8 mouse cellular contexts compared by ENCODE assay signal in genomic region chr3:88521803-88522331, GRCm38 (mm10). TPM values are rescaled to one million over a fixed set of nuclear protein-coding genes. Genes with fewer than 3 reads are reported as not detected.
A peak's percentile ranks its signal among the peaks of the same experiment; 100 is the strongest.
DNase-seq lines count a peak whose midpoint lies in the region; ATAC-seq and TF ChIP-seq lines count a peak whose summit lies in the region.

No protein-coding gene starts in this region.

- DNase-seq in gastrocnemius, adult 2 months, result peak; percentile 84
- no peak for DNase-seq in gastrocnemius, adult 8-10 months (ENCODE audit: low spot score in 2 of 2)
- peak; percentile 76 to 81 for DNase-seq in adrenal gland, adult 18-20 months (ENCODE audit: low spot score in 2 of 2)
- DNase-seq in hindbrain, embryonic 11.5 days (ENCODE audit: low spot score), result peak; percentile 83
- peak; percentile 85 for DNase-seq in limb, embryonic 11.5 days (ENCODE audit: low spot score)
- DNase-seq in spleen, postnatal 4 days (ENCODE audit: low spot score in 2 of 2), result peak; percentile 73 to 90

- 0 out of 2 replicates have a peak overlapping the region, but pooled peaks have one; percentile 6 for H3K27ac ChIP-seq in gastrocnemius, adult 2 months
- peak overlapping the region; percentile 65 for H3K27ac ChIP-seq in embryonic facial prominence, embryonic 15.5 days (replicated peaks)
- no peak overlapping the region for H3K27ac ChIP-seq in hindbrain, embryonic 11.5 days (ENCODE audit: low read depth, low read length)
- H3K27ac ChIP-seq in limb, embryonic 11.5 days (replicated peaks; ENCODE audit: low read depth, low read length), result no peak overlapping the region
- no peak overlapping the region for H3K27ac ChIP-seq in midbrain, embryonic 12.5 days (replicated peaks)

- H3K9ac ChIP-seq in embryonic facial prominence, embryonic 15.5 days, result no peak overlapping the region
- no peak overlapping the region for H3K9ac ChIP-seq in hindbrain, embryonic 11.5 days (ENCODE audit: low read depth, low read length)
- no peak overlapping the region for H3K9ac ChIP-seq in limb, embryonic 11.5 days (ENCODE audit: low read length)
- H3K9ac ChIP-seq in midbrain, embryonic 12.5 days (replicated peaks), result no peak overlapping the region

- H3K27me3 ChIP-seq in embryonic facial prominence, embryonic 15.5 days, result no peaks in the 10 kb centered on the region
- H3K27me3 ChIP-seq in hindbrain, embryonic 11.5 days (ENCODE audit: control insufficient read depth, insufficient read depth, low read length), result no peaks in the 10 kb centered on the region
- no peaks in the 10 kb centered on the region for H3K27me3 ChIP-seq in limb, embryonic 11.5 days (ENCODE audit: control insufficient read depth, insufficient read depth, low read length)
- no peaks in the 10 kb centered on the region for H3K27me3 ChIP-seq in midbrain, embryonic 12.5 days

- 30% methylated on average over 9 of the region's 9 CpGs for WGBS in embryonic facial prominence, embryonic 15.5 days
- 32% methylated on average over 9 of the region's 9 CpGs for WGBS in hindbrain, embryonic 11.5 days
- WGBS in limb, embryonic 11.5 days, result 39% methylated on average over 9 of the region's 9 CpGs
- 39% methylated on average over 9 of the region's 9 CpGs for WGBS in midbrain, embryonic 12.5 days

- H3K4me3 ChIP-seq in gastrocnemius, adult 2 months, result no peak overlapping the region
- no peak overlapping the region for H3K4me3 ChIP-seq in embryonic facial prominence, embryonic 15.5 days (replicated peaks)
- no peak overlapping the region for H3K4me3 ChIP-seq in hindbrain, embryonic 11.5 days (ENCODE audit: low read depth, low read length)
- no peak overlapping the region for H3K4me3 ChIP-seq in limb, embryonic 11.5 days (ENCODE audit: low read depth, low read length)
- no peak overlapping the region for H3K4me3 ChIP-seq in midbrain, embryonic 12.5 days

- H3K4me2 ChIP-seq in embryonic facial prominence, embryonic 15.5 days (replicated peaks), result 0 out of 2 replicates have a peak overlapping the region, but pooled peaks have one; percentile 3
- H3K4me2 ChIP-seq in hindbrain, embryonic 11.5 days (replicated peaks; ENCODE audit: low read depth, low read length), result no peak overlapping the region
- no peak overlapping the region for H3K4me2 ChIP-seq in limb, embryonic 11.5 days (ENCODE audit: low read depth, severe bottlenecking)
- no peak overlapping the region for H3K4me2 ChIP-seq in midbrain, embryonic 12.5 days (replicated peaks)

- no peak for TF ChIP-seq CTCF in gastrocnemius, adult 2 months (IDR thresholded peaks at IDR 0.05)

- H3K9me3 ChIP-seq in embryonic facial prominence, embryonic 15.5 days (replicated peaks), result no peaks in the 10 kb centered on the region
- no peaks in the 10 kb centered on the region for H3K9me3 ChIP-seq in hindbrain, embryonic 11.5 days (ENCODE audit: control insufficient read depth, low read length)
- H3K9me3 ChIP-seq in limb, embryonic 11.5 days (ENCODE audit: control insufficient read depth, low read length), result no peaks in the 10 kb centered on the region
- H3K9me3 ChIP-seq in midbrain, embryonic 12.5 days, result no peaks in the 10 kb centered on the region

- intact Hi-C loops in gastrocnemius, adult 2 months (cut with DNase I), result loop anchor here (1.0 kb wide), 2 partner anchors 34 to 39 kb away; no protein-coding TSS in a partner anchor

- H3K36me3 ChIP-seq in embryonic facial prominence, embryonic 15.5 days, result peaks cover 18% of the 10 kb centered on the region
- H3K36me3 ChIP-seq in hindbrain, embryonic 11.5 days (ENCODE audit: control insufficient read depth, insufficient read depth, low read length), result 0 out of 2 replicates have a peak, but pooled peaks cover 6% of the 10 kb centered on the region
- 0 out of 2 replicates have a peak, but pooled peaks cover 3% of the 10 kb centered on the region for H3K36me3 ChIP-seq in limb, embryonic 11.5 days (ENCODE audit: control insufficient read depth, insufficient read depth, low read length)
- peaks cover 28% of the 10 kb centered on the region for H3K36me3 ChIP-seq in midbrain, embryonic 12.5 days

- H3K4me1 ChIP-seq in embryonic facial prominence, embryonic 15.5 days, result peaks cover 26% of the 10 kb centered on the region
- H3K4me1 ChIP-seq in hindbrain, embryonic 11.5 days (replicated peaks; ENCODE audit: control insufficient read depth, insufficient read depth, low read length), result no peaks in the 10 kb centered on the region; the same call in none of the 2 replicates
- peaks cover 3% of the 10 kb centered on the region; the same call in 1 of the 2 replicates for H3K4me1 ChIP-seq in limb, embryonic 11.5 days (ENCODE audit: control insufficient read depth, insufficient read depth, low read length)
- peaks cover 15% of the 10 kb centered on the region for H3K4me1 ChIP-seq in midbrain, embryonic 12.5 days

- ATAC-seq in embryonic facial prominence, embryonic 15.5 days (ENCODE audit: insufficient number of reproducible peaks, low FRiP score, low TSS enrichment, low read depth), result peak; percentile 73
- ATAC-seq in hindbrain, embryonic 11.5 days (ENCODE audit: low FRiP score), result peak; percentile 44; the same call in 1 of the 2 replicates
- peak; percentile 26; the same call in 1 of the 2 replicates for ATAC-seq in limb, embryonic 11.5 days (ENCODE audit: insufficient number of reproducible peaks, low FRiP score, low TSS enrichment, low read depth)
- ATAC-seq in midbrain, embryonic 12.5 days (ENCODE audit: low FRiP score, low read depth), result peak; percentile 7; the same call in 1 of the 2 replicates

RNA-seq across cellular contexts. Expression of gene Mex3a, which starts 10.3 kb away (rescaled TPM):
- total RNA-seq in gastrocnemius, adult 2 months (2021), result under 1 TPM; 0.15 to 0.20 TPM
- total RNA-seq in gastrocnemius, adult 8-10 months (2022), result under 1 TPM; 0.07 to 0.31 (median 0.15) TPM
- total RNA-seq in adrenal gland, adult 18-20 months (2021), result 1 to 10 TPM; 2.6 to 3.3 TPM
- polyA plus RNA-seq in embryonic facial prominence, embryonic 15.5 days (2015; fragmentation: Nextera tagmentation; extraction: Ambion mirVana), result 22.5 and 22.8 TPM in 2 replicates
- 45.9 and 51.9 TPM in 2 replicates for polyA plus RNA-seq in hindbrain, embryonic 11.5 days (2014; fragmentation: Nextera tagmentation; extraction: Ambion mirVana)
- 42.6 and 43.5 TPM in 2 replicates for polyA plus RNA-seq in limb, embryonic 11.5 days (2014; fragmentation: Nextera tagmentation; extraction: Ambion mirVana)
- polyA plus RNA-seq in midbrain, embryonic 12.5 days (2016; fragmentation: Nextera tagmentation; extraction: Ambion mirVana), result 47.8 and 49.9 TPM in 2 replicates

RNA-seq across cellular contexts. Expression of gene Lmna, which starts 12.1 kb away (rescaled TPM):
- total RNA-seq in gastrocnemius, adult 2 months (2021), result 10 to 100 TPM; 67.5 to 82.5 TPM
- 10 to 100 TPM; 59.0 to 76.0 (median 67.8) TPM for total RNA-seq in gastrocnemius, adult 8-10 months (2022)
- total RNA-seq in adrenal gland, adult 18-20 months (2021), result 100 to 1,000 TPM; 106 to 137 TPM
- polyA plus RNA-seq in embryonic facial prominence, embryonic 15.5 days (2015; fragmentation: Nextera tagmentation; extraction: Ambion mirVana), result 625 and 678 TPM in 2 replicates
- 22.5 and 22.8 TPM in 2 replicates for polyA plus RNA-seq in hindbrain, embryonic 11.5 days (2014; fragmentation: Nextera tagmentation; extraction: Ambion mirVana)
- 20.3 and 20.4 TPM in 2 replicates for polyA plus RNA-seq in limb, embryonic 11.5 days (2014; fragmentation: Nextera tagmentation; extraction: Ambion mirVana)
- 34.3 and 42.8 TPM in 2 replicates for polyA plus RNA-seq in midbrain, embryonic 12.5 days (2016; fragmentation: Nextera tagmentation; extraction: Ambion mirVana)

RNA-seq across cellular contexts. Expression of gene Rab25, which starts 26.2 kb away (rescaled TPM):
- not detected for total RNA-seq in gastrocnemius, adult 2 months (2021)
- not detected for total RNA-seq in gastrocnemius, adult 8-10 months (2022)
- not detected for total RNA-seq in adrenal gland, adult 18-20 months (2021)
- polyA plus RNA-seq in embryonic facial prominence, embryonic 15.5 days (2015; fragmentation: Nextera tagmentation; extraction: Ambion mirVana), result 96.3 and 107 TPM in 2 replicates
- 1.1 and 1.8 TPM in 2 replicates for polyA plus RNA-seq in hindbrain, embryonic 11.5 days (2014; fragmentation: Nextera tagmentation; extraction: Ambion mirVana)
- 2.4 and 3.1 TPM in 2 replicates for polyA plus RNA-seq in limb, embryonic 11.5 days (2014; fragmentation: Nextera tagmentation; extraction: Ambion mirVana)
- 0.21 and 0.47 TPM in 2 replicates for polyA plus RNA-seq in midbrain, embryonic 12.5 days (2016; fragmentation: Nextera tagmentation; extraction: Ambion mirVana)

RNA-seq across cellular contexts. Expression of gene Lamtor2, which starts 31.0 kb away (rescaled TPM):
- 100 to 1,000 TPM in 1 of 2 experiments, 10 to 100 TPM in 1; 70.9 to 104 TPM for total RNA-seq in gastrocnemius, adult 2 months (2021)
- 10 to 100 TPM; 83.0 to 95.4 (median 86.1) TPM for total RNA-seq in gastrocnemius, adult 8-10 months (2022)
- total RNA-seq in adrenal gland, adult 18-20 months (2021), result 100 to 1,000 TPM; 156 to 164 TPM
- 183 and 199 TPM in 2 replicates for polyA plus RNA-seq in embryonic facial prominence, embryonic 15.5 days (2015; fragmentation: Nextera tagmentation; extraction: Ambion mirVana)
- 76.1 and 93.9 TPM in 2 replicates for polyA plus RNA-seq in hindbrain, embryonic 11.5 days (2014; fragmentation: Nextera tagmentation; extraction: Ambion mirVana)
- 78.9 and 89.3 TPM in 2 replicates for polyA plus RNA-seq in limb, embryonic 11.5 days (2014; fragmentation: Nextera tagmentation; extraction: Ambion mirVana)
- polyA plus RNA-seq in midbrain, embryonic 12.5 days (2016; fragmentation: Nextera tagmentation; extraction: Ambion mirVana), result 137 and 152 TPM in 2 replicates

RNA-seq across cellular contexts. Expression of gene Ubqln4, which starts 31.7 kb away (rescaled TPM):
- total RNA-seq in gastrocnemius, adult 2 months (2021), result 10 to 100 TPM; 78.2 to 90.2 TPM
- total RNA-seq in gastrocnemius, adult 8-10 months (2022), result 100 to 1,000 TPM in 1 of 4 experiments, 10 to 100 TPM in 3; 91.9 to 112 (median 94.6) TPM
- total RNA-seq in adrenal gland, adult 18-20 months (2021), result 10 to 100 TPM; 72.9 to 96.6 TPM
- 44.4 and 47.6 TPM in 2 replicates for polyA plus RNA-seq in embryonic facial prominence, embryonic 15.5 days (2015; fragmentation: Nextera tagmentation; extraction: Ambion mirVana)
- polyA plus RNA-seq in hindbrain, embryonic 11.5 days (2014; fragmentation: Nextera tagmentation; extraction: Ambion mirVana), result 62.6 and 66.3 TPM in 2 replicates
- polyA plus RNA-seq in limb, embryonic 11.5 days (2014; fragmentation: Nextera tagmentation; extraction: Ambion mirVana), result 80.1 and 85.3 TPM in 2 replicates
- polyA plus RNA-seq in midbrain, embryonic 12.5 days (2016; fragmentation: Nextera tagmentation; extraction: Ambion mirVana), result 64.7 and 71.2 TPM in 2 replicates

Comparison
In these comparisons a context has a peak if more than half of its experiments do, and no peak if none do; other contexts are left out.
1. DNase-seq: peak in gastrocnemius, adult 2 months (single experiment), adrenal gland, adult 18-20 months (2 of 2), hindbrain, embryonic 11.5 days (single experiment), limb, embryonic 11.5 days (single experiment) and spleen, postnatal 4 days (2 of 2); none in gastrocnemius, adult 8-10 months (0 of 2).
2. H3K27ac ChIP-seq: peak in gastrocnemius, adult 2 months (single experiment) and embryonic facial prominence, embryonic 15.5 days (single experiment); none in hindbrain, embryonic 11.5 days (single experiment), limb, embryonic 11.5 days (single experiment) and midbrain, embryonic 12.5 days (single experiment).
3. ATAC-seq: peak in every context shown above with its lines; median percentile 73 in embryonic facial prominence, embryonic 15.5 days; 44 in hindbrain, embryonic 11.5 days; 26 in limb, embryonic 11.5 days; 7 in midbrain, embryonic 12.5 days.
4. RNA of gene Lmna, which starts 12.1 kb away (polyA plus RNA-seq): 625 to 678 TPM in embryonic facial prominence, embryonic 15.5 days; 34.3 to 42.8 TPM in midbrain, embryonic 12.5 days, 22.5 to 22.8 TPM in hindbrain, embryonic 11.5 days and 20.3 to 20.4 TPM in limb, embryonic 11.5 days; every median in the first group is over 10 times any median in the second.
5. RNA of gene Rab25, which starts 26.2 kb away (polyA plus RNA-seq): 96.3 to 107 TPM in embryonic facial prominence, embryonic 15.5 days; 2.4 to 3.1 TPM in limb, embryonic 11.5 days, 1.1 to 1.8 TPM in hindbrain, embryonic 11.5 days and 0.21 to 0.47 TPM in midbrain, embryonic 12.5 days; every median in the first group is over 10 times any median in the second.